Mouse (Mus musculus) embryonic facial prominence, embryonic 14.5 days (tissue): ENCODE measurements at regions not wholly inside any gene's neighbourhood (a gene's known extent, or its start where the extent isn't known, plus 50 kb on each side); places are given as distances from the start of the nearest gene placed in this dataset.

Experiments
- ATAC-seq: fragments of 200-750 bp; cut with Nextera tagmentation; 2 replicates; pipeline ENCODE4 v1.8.0; 2017; ENCODE audit warnings: low read depth, moderate number of reproducible peaks, moderate TSS enrichment
- DNase-seq: peaks from one replicate; pipeline ENCODE4 v3.0.0-alpha.2; 2015; ENCODE audit warnings: low spot score
- H3K27ac ChIP-seq: fragments of 300-500 bp; sonication (generic); replicated peaks from 2 replicates; pipeline ENCODE4 v1.5.1; 2014; ENCODE audit warnings: low read depth, mild to moderate bottlenecking, low read length, moderate library complexity
- H3K27me3 ChIP-seq: fragments of 300-500 bp; sonication (generic); replicated peaks from 2 replicates; pipeline ENCODE4 v1.6.1; 2014; ENCODE audit warnings: low read length; ENCODE audit not compliant: control insufficient read depth, insufficient read depth
- H3K36me3 ChIP-seq: fragments of 300-500 bp; sonication (generic); 2 replicates; pipeline ENCODE4 v1.6.1; 2014; ENCODE audit warnings: low read length, mixed read lengths; ENCODE audit not compliant: control insufficient read depth, insufficient read depth
- H3K4me1 ChIP-seq: fragments of 300-500 bp; sonication (generic); 2 replicates; pipeline ENCODE4 v1.6.1; 2014; ENCODE audit warnings: antibody characterized with exemption, low read length; ENCODE audit not compliant: control insufficient read depth, insufficient read depth
- H3K4me2 ChIP-seq: fragments of 300-500 bp; sonication (generic); 2 replicates; pipeline ENCODE4 v1.6.1; 2014; ENCODE audit warnings: low read depth, mild to moderate bottlenecking, low read length, moderate library complexity, mixed read lengths
- H3K4me3 ChIP-seq: fragments of 300-500 bp; sonication (generic); 2 replicates; pipeline ENCODE4 v1.5.1; 2014; ENCODE audit warnings: low read depth, mild to moderate bottlenecking, low read length
- H3K9ac ChIP-seq: fragments of 300-500 bp; sonication (generic); 2 replicates; pipeline ENCODE4 v1.6.1; 2014; ENCODE audit warnings: low read depth, mild to moderate bottlenecking, low read length, moderate library complexity, mixed read lengths
- H3K9me3 ChIP-seq: fragments of 300-500 bp; sonication (generic); 2 replicates; pipeline ENCODE4 v1.6.1; 2016; ENCODE audit warnings: low read length; ENCODE audit not compliant: control insufficient read depth
- WGBS: fragments of 180-500 bp; shearing (Covaris S2); extraction: QIAGEN DNeasy Blood & Tissue Kit; methylation state at CpG from one replicate; pipeline ENCODE4 v1.1.7; 2014; 5-methylcytosine and 5-hydroxymethylcytosine counted together

DNA sequence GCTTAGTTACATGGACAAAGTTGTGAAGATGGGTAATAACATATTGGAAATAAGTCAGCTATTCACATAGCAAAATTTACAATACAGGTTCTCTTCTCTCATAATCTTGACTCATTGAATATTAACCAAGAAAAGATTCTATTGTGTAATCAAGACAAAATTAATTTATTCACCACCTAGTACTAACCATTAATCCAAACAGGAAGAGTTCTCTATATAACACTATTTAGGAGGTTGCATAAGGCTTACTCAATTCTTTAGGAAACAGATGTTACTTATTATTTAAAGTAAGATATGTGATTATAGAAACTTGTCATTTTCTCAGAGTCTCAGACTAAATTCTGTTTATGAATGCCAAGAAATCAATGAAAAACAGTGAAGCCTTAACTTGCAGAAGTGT, 600.4 kb upstream of the Tusc1 start:
- no peak overlapping the region for H3K4me3 ChIP-seq
- H3K27me3 ChIP-seq, result no peaks in the 10 kb centered on the region
- H3K36me3 ChIP-seq, result no peaks in the 10 kb centered on the region
- ATAC-seq (no peak), DNase-seq (no peak)
- no peak overlapping the region for H3K4me2 ChIP-seq
- no peaks in the 10 kb centered on the region for H3K9me3 ChIP-seq
- no peaks in the 10 kb centered on the region for H3K4me1 ChIP-seq
- H3K9ac ChIP-seq, result no peak overlapping the region
- H3K27ac ChIP-seq, result no peak overlapping the region

DNA sequence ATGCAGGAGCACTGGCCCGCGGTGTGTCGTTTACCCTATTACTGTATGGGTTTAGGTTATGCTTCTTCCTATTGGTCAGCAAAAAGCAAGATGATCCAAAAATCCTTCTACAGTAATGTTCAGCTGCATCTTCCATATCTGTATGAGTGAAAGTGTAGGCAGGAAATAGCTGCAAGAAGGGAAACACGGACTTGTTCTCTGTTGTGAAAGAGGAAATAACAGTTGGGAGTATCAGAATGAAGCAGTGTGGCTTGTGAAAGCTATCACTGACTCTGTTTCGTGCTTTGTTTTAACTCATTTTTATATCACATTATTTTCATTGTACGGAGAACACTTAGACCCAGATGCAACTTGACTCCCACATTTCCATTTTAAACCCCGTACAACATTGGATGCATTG, 591.8 kb upstream of the Tusc1 start:
- WGBS, result 85% methylated on average over 7 of the region's 7 CpGs

DNA sequence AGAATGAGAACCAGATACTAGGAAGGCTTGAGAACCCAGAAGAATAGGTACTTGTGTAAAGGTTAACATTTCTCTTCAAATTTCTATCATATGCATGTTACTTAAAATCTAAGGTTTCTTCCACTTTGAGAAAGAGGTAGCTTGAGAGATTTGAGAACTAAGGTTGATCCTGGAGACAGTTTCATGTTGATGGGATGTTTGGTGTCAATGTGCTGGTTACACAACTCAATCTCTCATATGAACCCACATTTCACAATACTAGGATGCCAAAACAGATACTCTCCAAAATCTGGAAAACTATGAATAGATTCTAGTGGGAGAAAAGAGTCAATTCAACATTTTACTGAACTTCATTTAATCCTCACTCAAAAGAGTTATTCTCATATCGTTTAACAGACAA, 589.1 kb upstream of the Tusc1 start:
- H3K27ac ChIP-seq, result no peak overlapping the region
- no peak overlapping the region for H3K9ac ChIP-seq
- ATAC-seq, result no peak
- no peaks in the 10 kb centered on the region for H3K27me3 ChIP-seq
- DNase-seq, result no peak
- H3K9me3 ChIP-seq, result no peaks in the 10 kb centered on the region
- H3K4me2 ChIP-seq, result no peak overlapping the region
- H3K36me3 ChIP-seq, result no peaks in the 10 kb centered on the region
- no peak overlapping the region for H3K4me3 ChIP-seq
- no peaks in the 10 kb centered on the region for H3K4me1 ChIP-seq
- 88% methylated on average over 1 of the region's 1 CpGs for WGBS

More for the DNA sequence above, 591.8 kb upstream of the Tusc1 start:
- no peaks in the 10 kb centered on the region for H3K36me3 ChIP-seq
- H3K4me3 ChIP-seq, result no peak overlapping the region
- no peak overlapping the region for H3K4me2 ChIP-seq
- DNase-seq (no peak), ATAC-seq (no peak)
- H3K4me1 ChIP-seq, result no peaks in the 10 kb centered on the region
- H3K27ac ChIP-seq, result no peak overlapping the region
- no peaks in the 10 kb centered on the region for H3K27me3 ChIP-seq
- no peaks in the 10 kb centered on the region for H3K9me3 ChIP-seq
- H3K9ac ChIP-seq, result no peak overlapping the region

DNA sequence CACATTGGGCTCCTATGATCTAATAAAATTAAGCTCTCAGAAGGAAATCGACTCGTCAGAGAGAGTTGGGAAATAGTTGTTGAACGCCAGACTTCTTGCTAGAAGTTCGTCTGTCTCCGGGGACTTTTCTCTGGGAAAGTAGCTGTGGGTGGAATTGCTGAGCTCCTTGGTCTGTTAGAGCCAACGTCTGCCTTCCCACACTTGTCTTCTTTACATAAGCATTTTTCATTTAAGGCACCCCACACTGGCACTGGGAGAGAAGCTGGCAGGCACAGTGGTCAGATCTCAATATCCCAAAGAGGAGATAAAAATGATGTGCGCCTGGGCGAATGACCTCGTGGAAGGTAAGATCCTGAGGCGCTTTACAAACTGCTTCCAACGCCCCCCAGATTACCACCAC, 551.3 kb upstream of the Tusc1 start:
- ATAC-seq (no peak), DNase-seq (peak; percentile 7)
- Histone ChIP-seq H3K36me3 (no peaks in the 10 kb centered on the region), H3K27me3 (no peaks in the 10 kb centered on the region), H3K9ac (no peak overlapping the region), H3K27ac (no peak overlapping the region), H3K4me3 (no peak overlapping the region), H3K9me3 (no peaks in the 10 kb centered on the region), H3K4me1 (no peaks in the 10 kb centered on the region), H3K4me2 (no peak overlapping the region)
- WGBS, result 84% methylated on average over 11 of the region's 11 CpGs

DNA sequence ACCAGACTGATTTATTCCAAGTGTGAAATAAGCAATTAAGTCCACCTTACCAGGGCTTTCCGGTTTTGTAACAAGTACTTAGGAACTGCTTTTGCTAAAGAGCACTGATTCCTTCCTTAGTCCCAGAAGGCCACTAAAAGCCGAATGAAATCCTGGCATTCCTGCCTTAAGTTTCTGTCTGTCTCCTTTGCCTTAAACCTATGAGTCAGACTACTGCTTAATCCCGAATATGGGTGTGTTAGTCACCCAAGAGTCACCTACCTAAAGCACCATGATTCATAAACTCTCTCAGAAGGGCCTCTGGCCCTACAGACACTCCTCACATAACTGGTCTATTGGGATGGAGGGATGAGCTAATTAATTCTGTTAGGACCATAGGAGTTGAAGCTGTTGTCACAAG, 546.0 kb upstream of the Tusc1 start:
- H3K36me3 ChIP-seq, result no peaks in the 10 kb centered on the region
- 70% methylated on average over 3 of the region's 3 CpGs for WGBS

GRCm38 (mm10) chr4:93879351-93879872, 544.1 kb upstream of the Tusc1 start:
- no peaks in the 10 kb centered on the region for H3K4me1 ChIP-seq
- DNase-seq (no peak), ATAC-seq (no peak)
- H3K27ac ChIP-seq, result no peak overlapping the region
- H3K4me3 ChIP-seq, result no peak overlapping the region
- no peaks in the 10 kb centered on the region for H3K9me3 ChIP-seq
- H3K27me3 ChIP-seq, result no peaks in the 10 kb centered on the region
- WGBS, result 54% methylated on average over 8 of the region's 8 CpGs
- no peak overlapping the region for H3K4me2 ChIP-seq
- no peak overlapping the region for H3K9ac ChIP-seq
- no peaks in the 10 kb centered on the region for H3K36me3 ChIP-seq

More for the DNA sequence above, 546.0 kb upstream of the Tusc1 start:
- Histone ChIP-seq H3K9ac (no peak overlapping the region), H3K4me2 (no peak overlapping the region), H3K4me3 (no peak overlapping the region), H3K4me1 (no peaks in the 10 kb centered on the region), H3K27ac (no peak overlapping the region), H3K9me3 (no peaks in the 10 kb centered on the region), H3K27me3 (no peaks in the 10 kb centered on the region)
- DNase-seq (no peak), ATAC-seq (no peak)

- Histone ChIP-seq H3K36me3 (no peaks in the 10 kb centered on the region), H3K4me2 (no peak overlapping the region), H3K27ac (no peak overlapping the region), H3K27me3 (no peaks in the 10 kb centered on the region), H3K4me3 (no peak overlapping the region), H3K9me3 (no peaks in the 10 kb centered on the region), H3K9ac (no peak overlapping the region), H3K4me1 (no peaks in the 10 kb centered on the region)
- no peak for DNase-seq
- WGBS, result 22% methylated on average over 3 of the region's 3 CpGs
- ATAC-seq, result no peak
Measured at GRCm38 (mm10) chr4:93873271-93873670, 538.0 kb upstream of the Tusc1 start.

- Histone ChIP-seq H3K4me1 (no peaks in the 10 kb centered on the region), H3K9me3 (no peaks in the 10 kb centered on the region), H3K27ac (no peak overlapping the region), H3K36me3 (no peaks in the 10 kb centered on the region), H3K27me3 (no peaks in the 10 kb centered on the region), H3K9ac (no peak overlapping the region), H3K4me2 (no peak overlapping the region), H3K4me3 (no peak overlapping the region)
- WGBS, result 86% methylated on average over 3 of the region's 3 CpGs
- ATAC-seq (no peak), DNase-seq (no peak)
Measured at GRCm38 (mm10) chr4:93853451-93853850, 518.1 kb upstream of the Tusc1 start.

DNA sequence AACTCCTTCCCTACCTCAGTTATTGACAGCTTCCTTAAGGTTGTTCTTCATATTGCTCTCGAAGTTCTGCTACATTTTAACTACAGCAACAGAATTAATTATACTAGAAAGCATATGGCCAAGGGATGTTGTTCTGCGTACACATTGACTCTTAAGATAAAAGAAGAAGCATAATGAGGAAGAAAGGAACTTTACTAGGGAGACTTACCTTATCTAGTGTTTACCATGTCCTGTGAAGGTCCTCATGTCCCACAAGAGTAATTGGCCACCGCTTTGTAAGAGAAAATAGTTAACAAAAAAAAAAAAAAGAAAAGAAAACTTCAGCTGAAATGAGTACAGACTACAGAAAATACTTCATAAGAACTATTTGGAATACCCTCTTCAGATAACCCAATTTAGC, 513.9 kb upstream of the Tusc1 start:
- Histone ChIP-seq H3K36me3 (no peaks in the 10 kb centered on the region), H3K9me3 (no peaks in the 10 kb centered on the region), H3K4me3 (no peak overlapping the region), H3K27me3 (no peaks in the 10 kb centered on the region), H3K9ac (no peak overlapping the region), H3K4me1 (no peaks in the 10 kb centered on the region), H3K4me2 (no peak overlapping the region), H3K27ac (no peak overlapping the region)
- 71% methylated on average over 3 of the region's 3 CpGs for WGBS
- DNase-seq, result no peak
- no peak for ATAC-seq
